Mouse (Mus musculus): ENCODE results near the gene Barhl2. TPM values are rescaled to one million over a fixed set of nuclear protein-coding genes. Genes with fewer than 3 reads are reported as not detected.

The Barhl2 gene
- total RNA-seq (2023): not detected in 4 replicates

DNA sequence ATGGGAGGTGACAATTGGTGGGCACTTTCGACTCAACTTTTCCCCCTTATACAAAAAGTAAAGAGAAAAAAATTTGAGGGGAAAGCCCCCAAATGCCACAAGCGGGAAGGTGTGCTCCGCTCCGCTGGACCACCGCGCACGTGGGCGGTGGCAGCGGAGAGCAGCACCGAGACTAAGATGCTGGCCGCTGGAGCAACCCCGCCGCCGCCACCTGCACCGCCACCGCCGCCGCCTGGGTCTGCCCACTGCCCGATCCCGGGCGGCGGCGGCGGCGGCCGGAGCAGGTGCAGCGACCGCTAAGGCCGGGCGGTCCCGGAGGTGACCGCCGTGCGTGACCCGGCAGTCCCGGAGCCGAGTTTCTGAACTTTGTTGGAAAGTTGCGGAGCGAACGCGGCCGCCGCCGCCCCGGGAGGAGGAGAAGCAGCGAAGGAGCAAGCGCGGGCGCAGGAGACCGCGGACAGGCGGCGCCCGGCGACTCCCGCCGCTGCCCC lies at the start of gene Barhl2:
Gene Barhl2, minus strand, starts transcription at position 181 of the 491 bp plus-strand sequence.

Other genes starting within 250 kb of the Barhl2 start
- gene Gm17304, start 150.9 kb upstream of the Barhl2 start, total RNA-seq (2023): not detected in 4 replicates
- 168 to 180 TPM (median 177 TPM) in 4 replicates for gene Zfp644, start 239.1 kb upstream of the Barhl2 start, total RNA-seq (2023)